Mouse (Mus musculus): ENCODE measurements at regions not wholly inside any gene's neighbourhood (a gene's known extent, or its start where the extent isn't known, plus 50 kb on each side); places are given as distances from the start of the nearest gene placed in this dataset.

DNA sequence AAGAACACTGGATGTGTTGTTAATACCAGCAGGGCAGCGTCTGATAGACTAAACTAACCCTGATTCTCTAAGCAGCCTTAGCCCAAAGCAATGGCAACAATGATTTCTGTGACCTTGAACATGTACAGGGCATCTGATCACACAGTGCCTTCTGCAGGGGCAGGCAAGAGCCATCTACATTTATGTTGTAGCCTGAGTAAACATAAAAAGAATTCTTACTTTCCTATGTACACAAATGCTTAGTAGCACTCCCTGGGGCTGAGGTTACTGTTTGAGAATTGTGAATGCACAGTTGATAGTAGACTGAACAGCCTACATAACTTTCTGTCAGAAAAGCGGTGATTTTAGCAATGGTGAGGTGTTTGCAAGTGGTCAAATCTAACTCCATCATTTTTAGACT lies 204.9 kb upstream of the Dusp10 start:
- TF ChIP-seq CTCF (IDR thresholded peaks at IDR 0.05; ENCODE audit: low read depth, low read length) (no peak), GATA2 (IDR thresholded peaks at IDR 0.05; ENCODE audit: borderline replicate concordance, low read depth, low read length) (no peak)
